Mouse (Mus musculus) CH12.LX (cell line): ENCODE results near the gene Ntm.

Experiments
- CTCF ChIP-seq, 2 experiments: IDR thresholded peaks in 1 of 2; conservative IDR thresholded peaks in 1 of 2; 2 replicates each; pipeline ENCODE4 v1.5.1; 2011 to 2012; ENCODE audit warnings: low read depth in 2 of 2, low read length in 2 of 2, improper control_type of control experiment in 1 of 2, inconsistent platforms in 1 of 2, mild to moderate bottlenecking in 1 of 2, moderate library complexity in 1 of 2
- HCFC1 ChIP-seq: IDR thresholded peaks from 2 replicates; pipeline ENCODE4 v1.6.1; 2012; ENCODE audit warnings: low read depth, mild to moderate bottlenecking, inconsistent platforms, low read length, improper control_type of control experiment
- NRF1 ChIP-seq: IDR thresholded peaks from 2 replicates; pipeline ENCODE4 v1.6.1; 2014; ENCODE audit warnings: low read depth, mild to moderate bottlenecking, inconsistent platforms, low read length, improper control_type of control experiment, moderate library complexity
- POLR2A ChIP-seq: IDR thresholded peaks from 2 replicates; pipeline ENCODE4 v1.6.1; 2011; ENCODE audit warnings: low read depth, mild to moderate bottlenecking, improper control_type of control experiment, low read length
- TCF12 ChIP-seq: IDR thresholded peaks from 2 replicates; pipeline ENCODE4 v1.6.1; 2014; ENCODE audit warnings: low read depth, mild to moderate bottlenecking, inconsistent platforms, low read length, improper control_type of control experiment
- UBTF ChIP-seq: IDR thresholded peaks from 2 replicates; pipeline ENCODE4 v1.6.1; 2012; ENCODE audit warnings: low read depth, mild to moderate bottlenecking, inconsistent platforms, low read length, improper control_type of control experiment, moderate library complexity
- USF1 ChIP-seq: IDR thresholded peaks from 2 replicates; pipeline ENCODE4 v1.6.1; 2014; ENCODE audit warnings: low read depth, mild to moderate bottlenecking, inconsistent platforms, low read length, improper control_type of control experiment
- ZKSCAN1 ChIP-seq: IDR thresholded peaks from 2 replicates; pipeline ENCODE4 v1.6.1; 2012; ENCODE audit warnings: low read depth, inconsistent platforms, low read length, improper control_type of control experiment, borderline replicate concordance
- ZMIZ1 ChIP-seq: IDR thresholded peaks from 2 replicates; pipeline ENCODE4 v1.6.1; 2012; ENCODE audit warnings: low read depth, mild to moderate bottlenecking, inconsistent platforms, low read length, improper control_type of control experiment

DNA sequence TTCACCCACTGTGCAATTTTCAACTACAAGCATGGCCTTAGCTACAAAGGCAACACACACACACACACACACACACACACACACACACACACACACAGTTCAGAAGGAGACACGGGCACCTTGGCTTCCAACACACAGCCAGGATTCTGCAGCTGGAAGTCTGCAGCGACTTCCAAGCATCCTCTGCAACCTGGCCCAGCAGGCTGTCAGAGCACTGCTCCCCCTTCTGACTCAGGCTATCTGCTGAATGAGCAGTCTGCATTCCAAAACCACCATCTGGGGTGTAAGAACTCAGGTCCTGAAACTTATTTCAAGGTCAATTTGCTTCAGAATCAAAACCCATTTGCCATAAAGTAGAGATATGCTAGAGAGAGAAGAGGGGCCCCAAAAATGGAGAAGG is 246.1 kb downstream of the Ntm start:
- TF ChIP-seq ZKSCAN1 = no peak
- TF ChIP-seq TCF12 = no peak
- TF ChIP-seq CTCF (conservative IDR thresholded peaks at IDR 0.05 in 1 of 2, IDR thresholded peaks at IDR 0.05 in 1 of 2; ENCODE audit: low read depth in 2 of 2, low read length in 2 of 2) = no peak
- no peak for TF ChIP-seq UBTF
- no peak for TF ChIP-seq ZMIZ1
- TF ChIP-seq HCFC1 = no peak
- no peak for TF ChIP-seq USF1
- TF ChIP-seq NRF1 = no peak
- TF ChIP-seq POLR2A = no peak
